In genomic region chr11:68902367-68902766, GRCm38 (mm10) we compare ENCODE assay signal across 7 mouse cellular contexts. TPM values are rescaled to one million over a fixed set of nuclear protein-coding genes. Genes with fewer than 3 reads are reported as not detected.
A peak's percentile ranks its signal among the peaks of the same experiment; 100 is the strongest.
DNase-seq lines count a peak whose midpoint lies in the region; ATAC-seq and TF ChIP-seq lines count a peak whose summit lies in the region.

No protein-coding gene starts in this region.

- H3K9me3 ChIP-seq in lung, postnatal 0 days (ENCODE audit: low read length): no peaks in the 10 kb centered on the region
- no peaks in the 10 kb centered on the region for H3K9me3 ChIP-seq in forebrain, embryonic 10.5 days
- no peaks in the 10 kb centered on the region for H3K9me3 ChIP-seq in limb, embryonic 13.5 days
- no peaks in the 10 kb centered on the region for H3K9me3 ChIP-seq in stomach, embryonic 14.5 days (ENCODE audit: control insufficient read depth, low read depth, low read length)

- no peak for TF ChIP-seq EP300 in lung, postnatal 0 days (IDR thresholded peaks at IDR 0.05)

- no peaks in the 10 kb centered on the region for H3K27me3 ChIP-seq in lung, postnatal 0 days (replicated peaks; ENCODE audit: insufficient read depth, low read length)
- H3K27me3 ChIP-seq in forebrain, embryonic 10.5 days (ENCODE audit: poor library complexity, severe bottlenecking): no peaks in the 10 kb centered on the region; the same call in 1 of the 2 replicates
- H3K27me3 ChIP-seq in limb, embryonic 13.5 days: 0 out of 2 replicates have a peak, but pooled peaks cover 5% of the 10 kb centered on the region
- no peaks in the 10 kb centered on the region for H3K27me3 ChIP-seq in stomach, embryonic 14.5 days (ENCODE audit: control insufficient read depth, insufficient read depth, low read length)

- no peak for ATAC-seq in lung, postnatal 0 days
- ATAC-seq in limb, embryonic 13.5 days (ENCODE audit: low FRiP score, low read depth): no peak
- no peak for ATAC-seq in stomach, embryonic 14.5 days (ENCODE audit: insufficient number of reproducible peaks, insufficient read depth, low FRiP score, low read depth)

- H3K4me3 ChIP-seq in lung, postnatal 0 days (ENCODE audit: low read depth, low read length): peak overlapping the region; percentile 88
- H3K4me3 ChIP-seq in forebrain, embryonic 10.5 days: peak overlapping the region; percentile 97
- peak overlapping the region; percentile 98 for H3K4me3 ChIP-seq in limb, embryonic 13.5 days
- peak overlapping the region; percentile 79 for H3K4me3 ChIP-seq in stomach, embryonic 14.5 days (ENCODE audit: low read depth, low read length)

- no peaks in the 10 kb centered on the region for H3K4me1 ChIP-seq in lung, postnatal 0 days (ENCODE audit: insufficient read depth, low read depth, low read length)
- peaks cover 16% of the 10 kb centered on the region for H3K4me1 ChIP-seq in forebrain, embryonic 10.5 days
- peaks cover 14% of the 10 kb centered on the region for H3K4me1 ChIP-seq in limb, embryonic 13.5 days
- H3K4me1 ChIP-seq in stomach, embryonic 14.5 days (ENCODE audit: control insufficient read depth, insufficient read depth, low read length): 0 out of 2 replicates have a peak, but pooled peaks cover 2% of the 10 kb centered on the region

- TF ChIP-seq CTCF in lung, postnatal 0 days (IDR thresholded peaks at IDR 0.05): no peak

- WGBS in lung, postnatal 0 days: 3% methylated on average over 11 of the region's 11 CpGs
- WGBS in forebrain, embryonic 10.5 days: 7% methylated on average over 11 of the region's 11 CpGs
- WGBS in limb, embryonic 13.5 days: 3% methylated on average over 11 of the region's 11 CpGs
- WGBS in stomach, embryonic 14.5 days: 3% methylated on average over 11 of the region's 11 CpGs

- peaks cover 11% of the 10 kb centered on the region; the same call in 1 of the 2 replicates for H3K36me3 ChIP-seq in lung, postnatal 0 days (ENCODE audit: insufficient read depth, low read length)
- H3K36me3 ChIP-seq in forebrain, embryonic 10.5 days (replicated peaks): peaks cover 51% of the 10 kb centered on the region
- peaks cover 47% of the 10 kb centered on the region for H3K36me3 ChIP-seq in limb, embryonic 13.5 days
- peaks cover 35% of the 10 kb centered on the region for H3K36me3 ChIP-seq in stomach, embryonic 14.5 days (ENCODE audit: control insufficient read depth, insufficient read depth, low read length)

- H3K4me2 ChIP-seq in lung, postnatal 0 days (replicated peaks; ENCODE audit: low read depth, low read length): peak overlapping the region; percentile 74
- H3K4me2 ChIP-seq in limb, embryonic 13.5 days (replicated peaks): peak overlapping the region; percentile 83
- peak overlapping the region; percentile 52 for H3K4me2 ChIP-seq in stomach, embryonic 14.5 days (replicated peaks; ENCODE audit: low read depth, low read length)

- DNase-seq in lung, postnatal 0 days (ENCODE audit: low spot score): no peak
- no peak for DNase-seq in lung, postnatal 14 days
- DNase-seq in forebrain, embryonic 10.5 days (ENCODE audit: extremely low spot score, low spot score): no peak
- no peak for DNase-seq in cerebellum, adult 8-10 months
- DNase-seq in layer of hippocampus, adult 11-12 months (ENCODE audit: low spot score): no peak

- no peak overlapping the region for H3K27ac ChIP-seq in lung, postnatal 0 days (ENCODE audit: low read length)
- H3K27ac ChIP-seq in forebrain, embryonic 10.5 days: peak overlapping the region; percentile 98
- H3K27ac ChIP-seq in limb, embryonic 13.5 days: peak overlapping the region; percentile 39; the same call in 1 of the 2 replicates
- H3K27ac ChIP-seq in stomach, embryonic 14.5 days (ENCODE audit: low read length): no peak overlapping the region

- peak overlapping the region; percentile 97 for H3K9ac ChIP-seq in lung, postnatal 0 days (replicated peaks; ENCODE audit: low read depth)
- H3K9ac ChIP-seq in limb, embryonic 13.5 days: peak overlapping the region; percentile 100
- peak overlapping the region; percentile 87 for H3K9ac ChIP-seq in stomach, embryonic 14.5 days (replicated peaks; ENCODE audit: low read depth, low read length)

RNA-seq across cellular contexts. Expression of gene Rpl26, which starts 1.0 kb away (rescaled TPM):
- 741 and 807 TPM in 2 replicates for polyA plus RNA-seq in lung, postnatal 0 days (2015; fragmentation: Nextera tagmentation; extraction: Ambion mirVana)
- polyA plus RNA-seq in forebrain, embryonic 10.5 days (2016; fragmentation: Nextera tagmentation; extraction: Ambion mirVana): 1,077 and 1,081 TPM in 2 replicates
- 996 and 1,041 TPM in 2 replicates for polyA plus RNA-seq in limb, embryonic 13.5 days (2015; fragmentation: Nextera tagmentation; extraction: Ambion mirVana)
- 1,222 and 1,288 TPM in 2 replicates for polyA plus RNA-seq in stomach, embryonic 14.5 days (2014; fragmentation: Nextera tagmentation; extraction: Ambion mirVana)

RNA-seq across cellular contexts. Expression of gene Rnf222, which starts 14.0 kb away (rescaled TPM):
- 0.16 and 0.19 TPM in 2 replicates for polyA plus RNA-seq in lung, postnatal 0 days (2015; fragmentation: Nextera tagmentation; extraction: Ambion mirVana)
- 0.05 and 0.11 TPM in 2 replicates for polyA plus RNA-seq in forebrain, embryonic 10.5 days (2016; fragmentation: Nextera tagmentation; extraction: Ambion mirVana)
- polyA plus RNA-seq in limb, embryonic 13.5 days (2015; fragmentation: Nextera tagmentation; extraction: Ambion mirVana): 0.15 and 0.23 TPM in 2 replicates
- polyA plus RNA-seq in stomach, embryonic 14.5 days (2014; fragmentation: Nextera tagmentation; extraction: Ambion mirVana): not detected in 2 replicates

RNA-seq across cellular contexts. Expression of gene Odf4, which starts 24.5 kb away (rescaled TPM):
- not detected in 2 replicates for polyA plus RNA-seq in lung, postnatal 0 days (2015; fragmentation: Nextera tagmentation; extraction: Ambion mirVana)
- not detected in 2 replicates for polyA plus RNA-seq in forebrain, embryonic 10.5 days (2016; fragmentation: Nextera tagmentation; extraction: Ambion mirVana)
- not detected in 2 replicates for polyA plus RNA-seq in limb, embryonic 13.5 days (2015; fragmentation: Nextera tagmentation; extraction: Ambion mirVana)
- 0.55 TPM in 1 of 2 replicates, not detected in the other for polyA plus RNA-seq in stomach, embryonic 14.5 days (2014; fragmentation: Nextera tagmentation; extraction: Ambion mirVana)

RNA-seq across cellular contexts. Expression of gene Ndel1, which starts 30.7 kb away (rescaled TPM):
- 79.1 and 85.4 TPM in 2 replicates for polyA plus RNA-seq in lung, postnatal 0 days (2015; fragmentation: Nextera tagmentation; extraction: Ambion mirVana)
- 49.4 and 51.3 TPM in 2 replicates for polyA plus RNA-seq in forebrain, embryonic 10.5 days (2016; fragmentation: Nextera tagmentation; extraction: Ambion mirVana)
- 98.8 and 102 TPM in 2 replicates for polyA plus RNA-seq in limb, embryonic 13.5 days (2015; fragmentation: Nextera tagmentation; extraction: Ambion mirVana)
- 68.5 and 75.0 TPM in 2 replicates for polyA plus RNA-seq in stomach, embryonic 14.5 days (2014; fragmentation: Nextera tagmentation; extraction: Ambion mirVana)

RNA-seq across cellular contexts. Expression of gene Arhgef15, which starts 54.9 kb away (rescaled TPM):
- 24.2 and 30.7 TPM in 2 replicates for polyA plus RNA-seq in lung, postnatal 0 days (2015; fragmentation: Nextera tagmentation; extraction: Ambion mirVana)
- polyA plus RNA-seq in forebrain, embryonic 10.5 days (2016; fragmentation: Nextera tagmentation; extraction: Ambion mirVana): 6.7 and 6.8 TPM in 2 replicates
- polyA plus RNA-seq in limb, embryonic 13.5 days (2015; fragmentation: Nextera tagmentation; extraction: Ambion mirVana): 6.3 and 7.2 TPM in 2 replicates
- polyA plus RNA-seq in stomach, embryonic 14.5 days (2014; fragmentation: Nextera tagmentation; extraction: Ambion mirVana): 10.9 and 13.0 TPM in 2 replicates

Comparison
In these comparisons a context has a peak if more than half of its experiments do, and no peak if none do; other contexts are left out.
1. H3K27ac ChIP-seq: peak in forebrain, embryonic 10.5 days (single experiment) and limb, embryonic 13.5 days (single experiment); none in lung, postnatal 0 days (single experiment) and stomach, embryonic 14.5 days (single experiment).
2. Peak in every context shown above with its lines, with median percentiles within 50 percentile points of each other: H3K4me2 ChIP-seq, H3K4me3 ChIP-seq and H3K9ac ChIP-seq.